Mouse (Mus musculus) Patski (cell line): Measurements from ENCODE around the gene Carns1. TPM values are rescaled to one million over a fixed set of nuclear protein-coding genes. Genes with fewer than 3 reads are reported as not detected.
"Not testable (repeated sequence)": the region's sequence is repeated elsewhere in the genome, so short reads cannot be mapped to it uniquely, and the experiment has no call there.

Experiments used
- ATAC-seq: fragments of 100-300 bp; one replicate; pipeline ENCODE4 v1.8.0; 2021
- CTCF ChIA-PET: fragments of 350-600 bp; sonication (Branson Sonifier 250); formaldehyde crosslinking; loops from one replicate; lab custom pipeline; 2022; ENCODE audit warnings: inconsistent platforms; lab: Charles Lee
- POLR2A ChIA-PET: fragments of 350-600 bp; sonication (Branson Sonifier 250); formaldehyde crosslinking; loops from one replicate; lab custom pipeline; 2022; ENCODE audit warnings: antibody characterized with exemption, inconsistent platforms; lab: Charles Lee
- DNase-seq: peaks from one replicate; pipeline ENCODE4 v3.0.0-alpha.2; 2011; ENCODE audit warnings: low read depth, low spot score
- H3K27me3 ChIP-seq: fragments of 371-371 bp; one replicate; pipeline ENCODE4 v1.5.1; 2021
- CTCF ChIP-seq: fragments of 100-300 bp; IDR thresholded peaks from one replicate; pipeline ENCODE4 v1.5.1; 2021
- in situ Hi-C: fragments of 300-500 bp; cut with MboI; formaldehyde crosslinking; loops from 3 replicates; pipeline ENCODE4 v1.11.1; 2018; ENCODE audit warnings: low pct_unique_long_range_greater_than_20kb, mixed read lengths
- polyA plus RNA-seq: library from polyadenylated mRNA; unstranded; gene quantifications from one replicate; pipeline ENCODE4 v1.2.3, GENCODE M21; 2021

The Carns1 gene
- polyA plus RNA-seq, 1 experiment from 2014 or later: 13.7 TPM

GRCm38 (mm10) chr19:4130106-4130505 lies 45.2 kb downstream of the Carns1 start:
- CTCF ChIA-PET: no interaction called here

DNA sequence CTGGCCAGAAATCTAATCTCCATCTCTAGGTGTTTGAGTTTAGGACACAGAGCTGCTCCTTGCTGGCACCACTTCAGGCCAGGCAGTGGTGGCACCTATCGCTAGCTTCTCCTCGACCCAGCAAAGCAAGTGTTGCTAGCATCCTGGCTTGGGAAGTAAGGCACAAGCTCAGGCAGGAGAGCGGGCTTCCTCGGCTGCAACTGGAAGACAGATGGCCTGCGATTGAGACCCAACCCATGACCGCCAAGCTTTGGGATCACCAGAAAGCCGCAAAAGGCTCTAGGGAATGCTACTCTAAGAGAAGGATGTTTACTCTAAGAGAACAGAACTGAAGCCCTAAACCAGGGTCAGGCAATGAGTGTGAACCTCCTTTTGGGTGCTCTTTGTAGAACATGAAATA lies 45.8 kb downstream of the Carns1 start:
- no peak for TF ChIP-seq CTCF

More at GRCm38 (mm10) chr19:4130106-4130505, 45.2 kb downstream of the Carns1 start:
- TF ChIP-seq CTCF: no peak
- in situ Hi-C loops: no loop called here
- ATAC-seq: no peak
- POLR2A ChIA-PET: interaction anchor here (0.6 to 2.1 kb wide), 3 partner anchors 42 to 244 kb away, joined by 3 to 6 read pairs (median 3); partner anchors contain the start of gene Ppp1ca
- H3K27me3 ChIP-seq: no peaks in the 10 kb centered on the region
- no peak for DNase-seq

DNA sequence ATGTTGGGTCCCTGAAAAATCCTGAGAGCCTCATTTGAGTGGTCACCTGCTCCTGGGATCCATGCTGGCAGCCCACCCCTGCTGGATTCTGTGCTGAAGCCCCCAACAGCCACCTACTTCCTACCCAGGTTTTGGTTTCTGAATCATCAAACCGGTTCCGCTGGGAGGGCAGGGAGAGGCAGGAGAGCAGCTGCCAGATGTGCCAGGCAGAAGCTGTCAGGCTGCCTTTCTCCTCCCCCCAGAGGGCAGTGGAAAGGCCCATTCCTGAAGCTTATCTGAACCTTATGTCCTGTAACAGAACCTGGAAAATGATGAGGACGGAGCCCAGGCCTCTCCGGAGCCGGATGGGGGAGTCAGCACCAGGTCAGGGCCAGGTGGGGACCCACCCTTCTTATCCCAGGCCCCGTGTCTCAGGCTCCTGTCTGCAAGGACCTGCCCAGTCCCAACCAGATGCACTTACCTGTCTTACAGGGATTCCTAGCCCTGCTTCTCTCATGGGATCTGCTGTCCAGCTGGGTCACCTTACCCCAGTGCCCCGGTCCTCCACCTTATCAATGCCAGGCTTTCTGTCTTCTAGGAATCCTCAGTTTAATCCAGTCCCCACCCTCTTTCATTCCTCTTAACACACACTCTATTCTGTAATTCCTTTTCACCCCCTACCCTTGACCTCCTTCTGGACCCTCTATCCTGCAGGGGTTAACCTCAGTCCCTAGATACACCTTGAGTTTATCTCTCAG lies 48.4 kb downstream of the Carns1 start:
- TF ChIP-seq CTCF: no peak
- CTCF ChIA-PET: interaction anchor here (2.4 kb wide), 1 partner anchor 74 kb away, joined by 8 read pairs; the partner anchor contains the start of gene Rad9a
- no peak for ATAC-seq
- no peaks in the 10 kb centered on the region for H3K27me3 ChIP-seq
- in situ Hi-C loops: no loop called here
- POLR2A ChIA-PET: interaction anchor here (0.8 to 1.9 kb wide), 9 partner anchors 8 to 74 kb away, joined by 3 to 10 read pairs (median 3); partner anchors contain the start of genes Cdk2ap2, Pitpnm1 and Rad9a
- no peak for DNase-seq

More for the DNA sequence above, 45.8 kb downstream of the Carns1 start:
- CTCF ChIA-PET: interaction anchor here (0.8 kb wide), 1 partner anchor 9 kb away, joined by 4 read pairs; no protein-coding TSS in a partner anchor
- ATAC-seq: no peak
- H3K27me3 ChIP-seq: no peaks in the 10 kb centered on the region
- POLR2A ChIA-PET: interaction anchor here (1.0 to 2.1 kb wide), 3 partner anchors 26 to 63 kb away, joined by 3 to 6 read pairs (median 6); partner anchors contain the start of gene Ppp1ca
- DNase-seq: no peak
- in situ Hi-C loops: no loop called here

DNA sequence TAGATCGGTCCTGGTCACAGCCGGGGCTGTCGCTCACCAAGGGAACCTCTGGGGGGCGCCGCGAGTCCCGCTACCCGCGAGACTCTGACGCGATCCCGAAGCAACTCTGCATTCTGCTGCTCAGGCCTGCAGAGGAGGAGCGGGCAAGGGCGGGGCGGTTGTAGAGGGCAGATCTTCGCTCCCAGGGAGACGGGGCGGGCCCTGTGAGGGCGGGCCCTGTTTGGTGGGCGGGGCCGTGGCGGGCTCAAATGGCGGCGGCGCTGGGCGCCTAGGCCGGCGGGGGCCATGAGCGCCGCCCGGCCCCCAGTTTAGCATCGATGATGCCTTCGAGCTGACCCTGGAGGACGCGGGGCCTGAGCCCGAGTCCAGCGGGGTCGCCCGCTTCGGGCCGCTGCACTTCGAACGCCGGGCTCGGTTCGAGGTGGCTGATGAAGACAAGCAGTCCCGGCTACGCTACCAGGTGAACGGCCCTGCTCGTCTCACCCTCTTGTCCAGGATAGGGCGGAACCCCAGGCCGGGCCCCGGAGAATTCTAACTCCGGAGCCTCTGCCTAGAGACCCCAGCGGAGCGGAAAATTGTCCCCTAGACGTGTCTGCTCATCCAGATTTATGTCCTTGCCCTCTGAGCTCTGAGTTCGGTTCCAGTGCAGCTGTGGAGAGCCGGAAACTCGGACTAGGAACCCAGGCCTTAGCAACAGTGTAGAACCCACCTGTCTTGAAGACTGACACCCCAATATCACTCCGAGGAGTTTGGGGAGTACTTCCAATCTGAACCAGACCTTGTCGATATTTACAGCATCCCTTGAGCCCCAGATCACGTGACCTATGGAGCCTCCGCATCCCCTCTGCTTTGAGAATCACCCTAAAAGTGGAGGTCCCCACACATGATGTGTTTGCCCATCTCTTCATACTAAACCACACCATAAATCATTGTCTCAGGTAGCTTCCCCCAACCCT lies 49.3 kb downstream of the Carns1 start, which contains the start of gene Aip:
Gene Aip, minus strand, starts transcription at position 118 of the 956 bp plus-strand sequence.
- no peak for TF ChIP-seq CTCF
- DNase-seq: no peak
- no peaks in the 10 kb centered on the region for H3K27me3 ChIP-seq
- in situ Hi-C loops: no loop called here
- ATAC-seq: peak; percentile 78
- ChIA-PET POLR2A (interaction anchor here (0.7 to 1.9 kb wide), 12 partner anchors 9 to 104 kb away, joined by 3 to 10 read pairs (median 3); partner anchors contain the start of genes Cdk2ap2, Pitpnm1 and Rad9a), CTCF (interaction anchor here (0.8 to 2.4 kb wide), 11 partner anchors 10 to 102 kb away, joined by 3 to 9 read pairs (median 5); partner anchors contain the start of genes Cabp4, Pitpnm1 and Rad9a)

DNA sequence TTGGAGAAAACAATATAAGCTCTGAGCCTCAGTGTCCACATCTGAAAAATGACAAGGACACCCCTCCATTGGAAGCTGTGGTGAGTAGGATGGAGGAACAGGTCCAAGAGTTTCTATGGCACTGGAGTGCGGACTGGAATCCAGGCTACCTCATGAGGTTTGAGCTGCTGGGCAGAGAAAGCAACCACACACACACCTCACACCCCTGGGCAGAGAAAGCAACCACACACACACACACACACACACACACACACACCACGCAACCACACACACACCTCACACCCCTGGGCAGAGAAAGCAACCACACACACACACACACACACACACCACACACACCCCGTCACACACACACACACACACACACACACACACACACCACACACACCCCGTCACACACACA lies 50.0 kb downstream of the Carns1 start:
- DNase-seq, H3K27me3 ChIP-seq, in situ Hi-C loops, ATAC-seq: not testable (repeated sequence)
- ChIA-PET POLR2A (interaction anchor here (0.7 to 1.9 kb wide), 4 partner anchors 71 to 121 kb away, joined by 3 to 10 read pairs (median 5); no protein-coding TSS in a partner anchor), CTCF (interaction anchor here (0.8 to 2.4 kb wide), 11 partner anchors 9 to 103 kb away, joined by 3 to 9 read pairs (median 5); partner anchors contain the start of genes Cabp4, Pitpnm1 and Rad9a)

GRCm38 (mm10) chr19:4124432-4124831 lies 50.8 kb downstream of the Carns1 start:
- no peak for DNase-seq
- no peaks in the 10 kb centered on the region for H3K27me3 ChIP-seq
- no peak for ATAC-seq
- ChIA-PET POLR2A (interaction anchor here (0.8 to 1.7 kb wide), 2 partner anchors 104 to 122 kb away, joined by 3 to 4 read pairs; no protein-coding TSS in a partner anchor), CTCF (interaction anchor here (1.0 to 2.4 kb wide), 10 partner anchors 8 to 104 kb away, joined by 3 to 9 read pairs (median 6); partner anchors contain the start of genes Cabp4, Pitpnm1 and Rad9a)
- TF ChIP-seq CTCF: no peak
- in situ Hi-C loops: loop anchor here (5.0 kb wide), 1 partner anchor 78 kb away; the partner anchor contains the start of gene Rad9a

DNA sequence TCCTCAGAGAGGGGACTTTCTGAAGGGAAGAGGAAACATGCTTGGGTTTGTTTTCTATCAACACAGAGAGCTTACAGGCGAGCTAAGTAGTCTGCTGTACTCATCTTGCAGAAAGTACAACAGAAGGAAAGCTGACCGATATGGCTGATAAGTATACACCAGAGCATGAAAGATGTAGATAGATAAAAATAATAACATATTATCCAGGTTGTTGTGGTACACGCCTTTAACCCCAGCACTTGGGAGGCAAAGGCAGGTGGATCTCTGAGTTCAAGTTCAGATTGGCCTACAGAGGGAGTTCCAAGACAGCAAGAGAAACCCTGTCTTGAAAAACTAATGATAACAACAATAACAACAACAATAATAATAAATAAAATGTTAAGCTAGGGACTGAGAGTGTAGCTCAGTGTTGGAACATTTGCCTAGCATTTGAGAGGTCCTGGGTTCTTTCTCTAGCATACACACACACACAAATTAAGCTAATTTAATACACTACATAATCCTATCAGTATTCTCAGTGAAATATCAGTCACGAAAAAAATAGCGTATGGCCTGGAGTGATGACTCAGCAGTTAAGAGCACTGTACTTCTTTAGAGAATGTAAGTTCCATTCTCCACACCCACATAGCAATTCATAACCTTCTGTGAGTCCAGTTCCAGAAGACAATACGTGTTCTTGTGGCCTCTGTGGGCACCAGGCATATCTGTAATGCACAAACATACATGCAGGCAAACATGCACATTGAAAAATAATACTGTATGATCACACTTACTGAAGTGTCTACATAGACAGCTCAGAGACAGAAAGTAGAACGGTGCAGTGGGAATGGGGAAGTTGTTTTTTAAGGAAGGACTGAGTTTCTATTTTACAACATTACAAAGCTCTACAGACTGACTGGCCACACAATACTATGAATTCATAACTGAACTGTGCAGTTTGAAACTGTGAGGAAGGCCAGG lies 52.6 kb downstream of the Carns1 start:
- CTCF ChIA-PET: interaction anchor here (1.1 to 2.4 kb wide), 3 partner anchors 23 to 105 kb away, joined by 4 to 11 read pairs (median 6); partner anchors contain the start of gene Pitpnm1

DNA sequence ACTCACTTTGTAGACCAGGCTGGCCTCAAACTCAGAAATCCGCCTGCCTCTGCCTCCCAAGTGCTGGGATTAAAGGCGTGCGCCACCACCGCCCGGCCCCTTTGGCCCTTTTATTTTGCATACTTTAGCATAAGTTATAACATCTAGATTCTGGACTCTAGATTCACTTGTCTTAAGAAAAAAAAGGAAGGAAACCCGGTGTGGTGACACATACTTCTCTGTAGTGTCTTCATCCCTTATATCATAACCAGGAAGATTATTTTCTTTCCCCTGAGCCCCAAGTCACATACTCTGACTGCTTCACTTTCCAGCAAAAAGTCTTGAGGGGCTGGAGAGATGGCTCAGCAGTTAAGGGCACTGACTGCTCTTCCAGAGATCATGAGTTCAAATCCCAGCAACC lies 53.4 kb downstream of the Carns1 start:
- DNase-seq, H3K27me3 ChIP-seq, POLR2A ChIA-PET, ATAC-seq: not testable (repeated sequence)
- CTCF ChIA-PET: interaction anchor here (0.8 to 2.4 kb wide), 3 partner anchors 22 to 80 kb away, joined by 3 to 11 read pairs (median 4); partner anchors contain the start of gene Pitpnm1
- in situ Hi-C loops: loop anchor here (5.0 kb wide), 1 partner anchor 80 kb away; the partner anchor contains the start of gene Rad9a

More for the DNA sequence above, 52.6 kb downstream of the Carns1 start:
- no peak for TF ChIP-seq CTCF
- DNase-seq (no peak), ATAC-seq (no peak)
- POLR2A ChIA-PET: no interaction called here
- in situ Hi-C loops: loop anchor here (5.0 kb wide), 1 partner anchor 80 kb away; the partner anchor contains the start of gene Rad9a
- no peaks in the 10 kb centered on the region for H3K27me3 ChIP-seq
